Mouse (Mus musculus) neural tube, embryonic 12.5 days (tissue): Measurements from ENCODE around the gene Klk1b24. TPM values are rescaled to one million over a fixed set of nuclear protein-coding genes. Genes with fewer than 3 reads are reported as not detected.

Experiments used
- ATAC-seq: fragments of 200-750 bp; cut with Nextera tagmentation; 2 replicates; pipeline ENCODE4 v1.8.0; 2017; ENCODE audit warnings: low read depth, mild to moderate bottlenecking, moderate TSS enrichment, moderate library complexity; ENCODE audit not compliant: low FRiP score
- H3K27ac ChIP-seq: fragments of 300-500 bp; sonication (generic); 2 replicates; pipeline ENCODE4 v1.5.1; 2016
- H3K27me3 ChIP-seq: fragments of 300-500 bp; sonication (generic); replicated peaks from 2 replicates; pipeline ENCODE4 v1.6.1; 2016; ENCODE audit warnings: mild to moderate bottlenecking
- H3K36me3 ChIP-seq: fragments of 300-500 bp; sonication (generic); 2 replicates; pipeline ENCODE4 v1.6.1; 2016; ENCODE audit warnings: mild to moderate bottlenecking
- H3K4me1 ChIP-seq: fragments of 300-500 bp; sonication (generic); 2 replicates; pipeline ENCODE4 v1.6.1; 2016
- H3K4me2 ChIP-seq: fragments of 300-500 bp; sonication (generic); replicated peaks from 2 replicates; pipeline ENCODE4 v1.6.1; 2016; ENCODE audit warnings: mild to moderate bottlenecking
- H3K4me3 ChIP-seq: fragments of 300-500 bp; sonication (generic); 2 replicates; pipeline ENCODE4 v1.5.1; 2016
- H3K9ac ChIP-seq: fragments of 300-500 bp; sonication (generic); 2 replicates; pipeline ENCODE4 v1.6.1; 2016; ENCODE audit warnings: mild to moderate bottlenecking
- H3K9me3 ChIP-seq: fragments of 300-500 bp; sonication (generic); 2 replicates; pipeline ENCODE4 v1.6.1; 2016; ENCODE audit warnings: mild to moderate bottlenecking
- WGBS: fragments of 180-500 bp; shearing (Covaris S2); methylation state at CpG from one replicate; pipeline ENCODE4 v1.1.7; 2016; 5-methylcytosine and 5-hydroxymethylcytosine counted together
- polyA plus RNA-seq: library from polyadenylated mRNA; unstranded; fragments of >200 nt; fragmentation: Nextera tagmentation; extraction: Ambion mirVana; gene quantifications from 2 replicates; pipeline ENCODE4 v1.2.1, GENCODE M21; 2016

Gene Klk1b24
- polyA plus RNA-seq, 1 experiment from 2014 or later, result not detected

DNA sequence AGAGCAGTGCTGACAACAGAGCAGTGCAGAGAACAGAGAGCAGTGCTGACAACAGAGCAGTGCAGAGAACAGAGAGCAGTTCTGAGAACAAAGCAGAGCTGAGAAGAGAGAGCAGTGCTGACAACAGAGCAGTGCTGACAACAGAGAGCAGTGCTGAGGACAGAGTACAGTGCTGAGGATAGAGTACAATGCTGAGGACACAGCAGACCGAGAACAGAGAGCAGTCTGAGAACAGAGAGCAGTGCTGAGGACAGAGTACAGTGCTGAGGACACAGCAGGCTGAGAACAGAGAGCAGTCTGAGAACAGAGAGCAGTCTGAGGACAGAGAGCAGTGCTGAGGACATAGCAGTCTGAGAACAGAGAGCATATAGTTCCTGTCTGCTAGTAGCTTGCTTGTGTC is 52.7 kb downstream of the Klk1b24 start:
- 70% methylated on average over 1 of the region's 1 CpGs for WGBS
- H3K9me3 ChIP-seq, result no peaks in the 10 kb centered on the region
- H3K4me2 ChIP-seq, result no peak overlapping the region
- no peaks in the 10 kb centered on the region for H3K27me3 ChIP-seq
- H3K27ac ChIP-seq, result no peak overlapping the region
- no peak overlapping the region for H3K4me3 ChIP-seq
- no peak overlapping the region for H3K9ac ChIP-seq
- no peak for ATAC-seq
- H3K4me1 ChIP-seq, result peaks cover 5% of the 10 kb centered on the region; the same call in 1 of the 2 replicates
- no peaks in the 10 kb centered on the region for H3K36me3 ChIP-seq

DNA sequence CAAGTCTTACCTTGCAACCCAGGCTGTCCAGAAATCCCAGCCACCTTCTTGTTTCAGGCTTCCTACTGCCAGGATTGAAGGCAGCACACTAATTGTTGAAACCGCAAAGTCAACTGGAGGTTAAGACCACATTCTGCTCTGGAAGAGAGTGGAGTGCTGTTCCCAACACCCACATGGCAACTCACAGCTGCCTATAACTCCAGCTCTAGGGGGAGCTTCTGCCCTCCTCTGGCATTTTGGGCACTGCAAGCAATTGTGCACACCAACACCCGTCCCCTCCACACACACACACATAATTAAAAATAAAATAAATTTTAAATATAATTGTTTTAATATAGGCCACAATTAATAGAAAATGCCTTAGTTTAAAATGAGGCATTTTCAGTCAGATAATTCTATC is 53.1 kb downstream of the Klk1b24 start:
- no peak overlapping the region for H3K9ac ChIP-seq
- peaks cover 5% of the 10 kb centered on the region; the same call in 1 of the 2 replicates for H3K4me1 ChIP-seq
- no peaks in the 10 kb centered on the region for H3K9me3 ChIP-seq
- 73% methylated on average over 2 of the region's 2 CpGs for WGBS
- H3K36me3 ChIP-seq, result no peaks in the 10 kb centered on the region
- no peak overlapping the region for H3K4me2 ChIP-seq
- no peak for ATAC-seq
- no peaks in the 10 kb centered on the region for H3K27me3 ChIP-seq
- no peak overlapping the region for H3K27ac ChIP-seq
- no peak overlapping the region for H3K4me3 ChIP-seq

Other genes starting within 250 kb of the Klk1b24 start
- gene Klk1b8, start 237.6 kb upstream of the Klk1b24 start, polyA plus RNA-seq, result not detected in 2 replicates
- not detected in 2 replicates for gene Klk1b1, start 221.5 kb upstream of the Klk1b24 start, polyA plus RNA-seq
- gene Klk1b9, start 212.2 kb upstream of the Klk1b24 start, polyA plus RNA-seq, result not detected in 2 replicates
- gene Klk1b11, start 192.4 kb upstream of the Klk1b24 start, polyA plus RNA-seq, result not detected in 2 replicates
- not detected in 2 replicates for gene Klk1b26, start 176.1 kb upstream of the Klk1b24 start, polyA plus RNA-seq
- gene Klk1b27, start 135.9 kb upstream of the Klk1b24 start, polyA plus RNA-seq, result not detected in 2 replicates
- gene Klk1b21, start 85.9 kb upstream of the Klk1b24 start, polyA plus RNA-seq, result not detected in 2 replicates
- not detected in 2 replicates for gene Klk1b22, start 75.6 kb upstream of the Klk1b24 start, polyA plus RNA-seq
- not detected in 2 replicates for gene Klk1b16, start 51.5 kb upstream of the Klk1b24 start, polyA plus RNA-seq
- gene Klk1b3, start 10.0 kb downstream of the Klk1b24 start, polyA plus RNA-seq, result not detected in 2 replicates
- gene Klk1b4, start 19.2 kb downstream of the Klk1b24 start, polyA plus RNA-seq, result not detected in 2 replicates
- not detected in 2 replicates for gene Klk1b5, start 27.7 kb downstream of the Klk1b24 start, polyA plus RNA-seq
- gene Klk1, start 37.1 kb downstream of the Klk1b24 start, polyA plus RNA-seq, result not detected in 2 replicates
- gene Gm36864, start 47.9 kb downstream of the Klk1b24 start, polyA plus RNA-seq, result 0.31 TPM in 1 of 2 replicates, not detected in the other
- 0.83 and 1.3 TPM in 2 replicates for gene 1700028J19Rik, start 58.5 kb downstream of the Klk1b24 start, polyA plus RNA-seq
- 179 and 198 TPM in 2 replicates for gene 2410002F23Rik, start 58.5 kb downstream of the Klk1b24 start, polyA plus RNA-seq
- not detected in 2 replicates for gene Acp4, start 69.1 kb downstream of the Klk1b24 start, polyA plus RNA-seq
- not detected in 2 replicates for gene Gm15517, start 73.2 kb downstream of the Klk1b24 start, polyA plus RNA-seq
- gene Clec11a, start 118.7 kb downstream of the Klk1b24 start, polyA plus RNA-seq, result 2.1 and 2.2 TPM in 2 replicates
- 12.6 and 14.4 TPM in 2 replicates for gene Shank1, start 122.0 kb downstream of the Klk1b24 start, polyA plus RNA-seq
- 10.0 and 10.2 TPM in 2 replicates for gene Syt3, start 195.9 kb downstream of the Klk1b24 start, polyA plus RNA-seq
- gene 1700008O03Rik, start 197.6 kb downstream of the Klk1b24 start, polyA plus RNA-seq, result 1.0 and 1.1 TPM in 2 replicates
- 10.4 and 12.6 TPM in 2 replicates for gene Lrrc4b, start 240.8 kb downstream of the Klk1b24 start, polyA plus RNA-seq